Mouse (Mus musculus): Measurements from ENCODE around the gene Nav2. TPM values are rescaled to one million over a fixed set of nuclear protein-coding genes. Genes with fewer than 3 reads are reported as not detected.

Gene Nav2
- total RNA-seq, 4 experiments from 2014 or later: 31.3 to 55.8 (median 41.0) TPM

DNA sequence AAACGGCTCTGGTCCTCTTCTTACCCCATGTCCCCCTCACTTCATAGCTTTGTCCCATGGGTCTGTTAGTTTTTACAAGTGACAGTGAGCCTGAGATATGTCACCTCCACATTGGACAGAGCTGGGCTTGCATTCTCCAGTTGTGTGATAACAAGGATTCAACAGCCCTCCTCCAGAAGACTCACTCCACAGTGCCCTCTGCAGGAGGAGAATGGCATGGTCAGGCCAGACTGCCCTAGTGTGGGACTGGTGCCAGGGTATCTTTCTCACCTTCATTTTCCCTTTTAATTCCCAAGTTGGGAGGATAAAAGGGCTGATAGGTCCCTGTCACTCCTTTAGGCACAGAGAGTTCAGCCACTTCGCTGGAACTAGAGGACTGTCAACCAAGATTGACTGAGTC is 530.6 kb downstream of the Nav2 start:
- DNase-seq (ENCODE audit: low spot score): no peak

DNA sequence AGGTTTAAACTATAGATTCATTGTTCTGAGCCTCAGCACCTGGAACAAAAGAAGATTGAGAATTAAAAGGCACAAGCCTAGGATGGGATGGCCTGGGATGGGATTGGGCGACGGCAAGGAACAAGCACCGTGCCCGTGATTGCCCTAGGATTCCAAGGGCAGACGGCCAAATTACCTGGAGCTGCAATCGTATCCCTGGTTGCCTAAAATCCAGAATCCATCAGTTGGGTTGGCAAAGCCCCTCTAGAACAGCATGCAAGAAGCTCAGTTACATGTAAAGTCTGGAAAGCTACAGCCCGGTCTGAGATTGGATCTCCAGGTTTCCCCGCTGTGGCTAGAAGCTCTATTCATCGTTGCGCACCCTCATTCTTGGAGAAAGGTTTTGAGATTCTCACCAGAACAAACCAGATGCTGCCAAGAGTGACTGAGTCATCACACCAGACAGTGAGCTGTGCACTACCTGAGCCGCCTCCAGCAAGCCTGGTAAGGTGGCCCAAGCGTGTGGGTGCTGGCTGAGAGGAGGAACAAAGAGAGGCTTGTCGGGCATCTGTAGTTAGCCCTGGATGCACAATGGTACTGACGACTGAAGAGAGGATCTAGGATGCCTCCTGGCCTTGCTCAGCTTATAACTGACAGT is 531.9 kb downstream of the Nav2 start:
- DNase-seq (ENCODE audit: low spot score): no peak

- no peak for DNase-seq (ENCODE audit: low spot score)
Observed at GRCm38 (mm10) chr7:49442174-49442573, 533.7 kb downstream of the Nav2 start.

DNA sequence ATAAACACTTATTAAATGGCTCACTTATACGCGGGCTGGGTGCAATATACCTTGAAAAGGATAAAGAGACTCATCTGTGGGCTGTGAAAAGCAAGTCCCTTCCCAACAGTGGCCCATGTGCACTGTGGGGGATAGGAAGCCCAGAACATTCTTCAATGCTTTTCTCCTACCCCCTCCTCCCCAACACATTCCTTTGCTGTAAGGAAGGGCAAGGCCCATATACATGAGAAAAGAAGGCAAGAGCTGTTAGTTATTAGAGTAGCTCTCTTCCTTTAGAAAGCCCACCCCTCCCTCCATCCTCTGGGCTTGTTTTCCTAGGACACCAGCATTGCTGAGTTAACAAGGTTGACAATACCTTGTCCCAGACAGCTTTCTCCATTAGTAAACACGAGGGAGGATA is 540.1 kb downstream of the Nav2 start:
- no peak for DNase-seq (ENCODE audit: low spot score)

GRCm38 (mm10) chr7:49450261-49451141 is 542.0 kb downstream of the Nav2 start:
- DNase-seq (ENCODE audit: low spot score): no peak

GRCm38 (mm10) chr7:49451240-49451639 is 542.7 kb downstream of the Nav2 start:
- no peak for DNase-seq (ENCODE audit: low spot score)

DNA sequence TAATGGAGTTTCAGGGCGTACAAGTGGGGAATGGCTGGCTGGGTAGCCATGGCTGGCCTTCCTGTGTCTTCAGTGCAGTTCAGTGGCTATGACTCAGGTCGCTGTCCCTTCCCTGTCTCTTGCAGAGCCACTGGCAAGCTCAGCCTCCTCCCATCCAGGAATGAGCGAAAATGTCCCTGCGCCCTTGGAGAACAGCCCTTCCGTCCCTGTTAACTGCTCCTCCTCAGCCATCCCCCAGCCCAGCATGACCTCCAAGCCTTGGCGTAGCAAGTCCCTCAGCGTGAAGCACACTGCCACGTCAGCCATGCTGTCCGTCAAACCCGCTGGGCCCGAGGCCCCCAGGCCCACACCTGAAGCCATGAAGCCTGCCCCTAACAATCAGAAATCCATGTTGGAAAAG is 543.8 kb downstream of the Nav2 start:
- no peak for DNase-seq (ENCODE audit: low spot score)

- no peak for DNase-seq (ENCODE audit: low spot score)
Observed at GRCm38 (mm10) chr7:49454601-49455000, 546.1 kb downstream of the Nav2 start.

DNA sequence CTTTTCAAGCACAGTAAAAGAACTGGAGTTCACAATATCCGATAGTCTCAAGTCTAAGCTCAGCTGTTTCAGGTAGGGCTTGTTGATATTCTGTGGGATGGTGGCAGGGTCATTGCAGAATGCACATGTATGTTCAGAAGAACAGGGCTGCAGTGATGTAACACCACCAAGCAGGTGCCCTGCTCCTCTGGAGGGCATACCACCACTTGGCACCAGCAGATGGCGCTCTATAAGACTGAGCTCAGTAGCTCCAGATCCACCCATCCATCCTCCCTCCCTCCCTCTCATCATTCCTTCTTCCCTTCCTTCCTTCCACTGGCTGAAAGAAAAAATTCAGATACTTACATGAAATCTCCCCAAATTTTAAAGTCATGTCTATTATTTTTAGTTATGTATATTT is 547.6 kb downstream of the Nav2 start:
- no peak for DNase-seq (ENCODE audit: low spot score)

DNA sequence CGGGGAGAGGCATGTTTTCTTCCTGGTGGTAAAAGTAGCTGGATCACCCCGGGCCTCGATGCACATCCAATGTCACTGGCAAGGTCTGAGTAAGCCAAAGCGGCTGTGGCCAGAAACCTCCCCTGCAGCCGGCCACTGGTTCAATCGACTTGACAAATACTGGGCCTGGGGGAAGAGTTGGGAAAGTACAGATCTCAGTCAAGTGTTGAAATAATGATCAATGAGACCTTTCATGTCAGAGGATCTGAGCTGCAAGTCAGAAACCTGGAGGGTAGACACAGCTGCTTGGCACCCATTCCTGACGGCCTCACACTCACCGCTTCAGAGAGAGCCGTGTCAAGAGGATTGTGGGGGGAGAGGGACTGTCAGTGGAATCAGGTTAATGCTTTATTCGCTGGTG is 548.9 kb downstream of the Nav2 start:
- no peak for DNase-seq (ENCODE audit: low spot score)

DNA sequence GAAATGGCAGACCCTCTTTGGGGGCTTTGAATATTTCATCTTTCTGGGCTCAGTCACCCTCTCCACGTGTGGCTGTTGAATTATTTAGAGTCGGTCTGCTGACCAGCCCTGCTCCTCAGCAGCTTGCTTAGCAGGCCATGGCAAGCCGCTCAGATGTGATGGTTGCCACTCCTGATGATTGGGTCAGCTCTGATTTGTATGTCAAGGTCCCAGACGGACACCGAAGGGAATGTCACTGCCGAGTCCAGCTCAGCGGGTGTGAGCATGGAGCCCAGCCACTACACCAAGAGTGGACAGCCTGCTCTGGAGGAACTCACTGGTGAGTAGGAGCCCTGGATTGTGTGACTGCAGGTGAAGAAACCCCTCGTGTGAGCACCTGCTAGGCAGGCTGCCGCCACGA is 549.4 kb downstream of the Nav2 start:
- no peak for DNase-seq (ENCODE audit: low spot score)

DNA sequence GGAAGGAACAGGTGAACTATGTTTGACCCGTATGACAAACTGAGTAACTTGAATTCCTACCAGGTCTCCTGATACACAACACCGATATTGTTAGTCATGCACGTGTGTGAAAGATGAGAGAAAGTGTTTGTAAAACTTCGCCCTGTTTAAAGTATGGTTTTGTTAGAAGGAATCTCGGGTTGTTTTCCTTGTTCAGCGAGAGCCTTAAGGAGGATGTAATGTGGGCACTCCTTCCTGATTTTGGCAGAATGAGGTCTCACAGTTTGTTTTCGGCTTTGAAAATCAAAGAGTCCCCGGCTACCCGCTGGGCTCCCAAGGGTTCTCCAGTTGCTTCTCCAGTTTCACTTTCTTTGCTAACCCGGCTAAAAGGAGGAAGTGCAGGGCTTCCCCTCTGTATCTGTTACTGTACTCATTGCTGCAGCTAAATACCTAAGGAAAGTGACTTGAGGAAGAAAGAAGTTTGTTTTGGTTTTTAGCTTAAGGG is 553.9 kb downstream of the Nav2 start:
- peak; percentile 47 for DNase-seq (ENCODE audit: low spot score)

- DNase-seq (ENCODE audit: low spot score): peak; percentile 58
Observed at GRCm38 (mm10) chr7:49467861-49468260, 559.3 kb downstream of the Nav2 start.

DNA sequence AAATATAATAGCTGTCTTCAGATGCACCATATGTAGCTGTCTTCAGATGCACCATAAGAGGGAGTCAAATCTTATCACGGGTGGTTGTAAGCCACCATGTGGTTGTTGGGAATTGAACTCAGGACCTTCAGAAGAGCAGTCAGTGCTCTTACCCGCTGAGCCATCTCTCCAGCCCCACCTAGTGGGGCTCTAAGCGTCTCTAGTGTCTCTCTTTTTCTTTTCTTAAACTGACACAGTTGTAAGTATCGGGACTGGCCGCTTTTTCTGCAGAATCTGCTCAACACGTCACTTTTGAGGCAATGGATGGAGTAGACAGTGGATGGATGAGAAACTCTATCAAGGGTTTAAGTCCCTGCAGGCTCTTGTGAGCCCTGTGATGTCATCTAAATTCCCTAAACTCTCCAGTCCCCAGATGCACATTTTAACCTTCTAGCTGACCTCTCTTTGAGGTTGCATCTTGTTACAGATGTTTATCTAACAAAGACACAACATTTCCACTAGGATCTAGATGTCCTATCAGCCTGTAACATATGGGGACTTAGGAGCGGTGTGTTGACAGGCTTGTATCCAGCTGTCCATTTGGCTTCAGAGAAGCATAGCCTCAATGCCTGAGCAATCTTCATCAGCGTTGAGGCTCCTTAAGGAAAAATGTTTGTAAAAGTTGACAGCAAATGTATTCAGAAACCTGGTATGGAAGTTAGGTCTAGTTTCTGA is 560.1 kb downstream of the Nav2 start:
- DNase-seq (ENCODE audit: low spot score): no peak

- peak; percentile 25 for DNase-seq (ENCODE audit: low spot score)
Observed at GRCm38 (mm10) chr7:49471278-49471677, 562.8 kb downstream of the Nav2 start.

- DNase-seq (ENCODE audit: low spot score): no peak
Observed at GRCm38 (mm10) chr7:49475282-49475681, 566.8 kb downstream of the Nav2 start.

GRCm38 (mm10) chr7:49476163-49476562 is 567.6 kb downstream of the Nav2 start:
- DNase-seq (ENCODE audit: low spot score): no peak

DNA sequence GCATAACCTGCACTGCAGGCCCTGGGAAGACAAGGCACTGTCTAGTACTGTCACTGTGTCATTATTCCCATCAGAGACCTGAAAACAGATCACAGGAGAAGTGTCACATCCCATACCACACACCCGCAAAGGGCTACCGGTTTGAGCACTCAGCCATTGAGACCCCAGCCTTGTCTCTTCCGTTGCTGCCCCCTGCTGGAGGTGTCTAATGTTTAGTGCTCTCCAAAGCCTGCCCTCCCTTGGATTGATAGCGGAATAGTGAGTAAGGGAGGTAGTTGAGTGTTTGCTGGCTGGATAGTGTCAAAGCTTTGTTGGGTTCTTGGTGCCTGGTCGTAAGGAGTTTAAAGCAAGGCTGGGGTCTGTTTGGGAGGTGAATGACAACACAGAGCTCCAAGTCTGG is 568.1 kb downstream of the Nav2 start:
- no peak for DNase-seq (ENCODE audit: low spot score)

GRCm38 (mm10) chr7:49477076-49477975 is 568.8 kb downstream of the Nav2 start:
- no peak for DNase-seq (ENCODE audit: low spot score)

DNA sequence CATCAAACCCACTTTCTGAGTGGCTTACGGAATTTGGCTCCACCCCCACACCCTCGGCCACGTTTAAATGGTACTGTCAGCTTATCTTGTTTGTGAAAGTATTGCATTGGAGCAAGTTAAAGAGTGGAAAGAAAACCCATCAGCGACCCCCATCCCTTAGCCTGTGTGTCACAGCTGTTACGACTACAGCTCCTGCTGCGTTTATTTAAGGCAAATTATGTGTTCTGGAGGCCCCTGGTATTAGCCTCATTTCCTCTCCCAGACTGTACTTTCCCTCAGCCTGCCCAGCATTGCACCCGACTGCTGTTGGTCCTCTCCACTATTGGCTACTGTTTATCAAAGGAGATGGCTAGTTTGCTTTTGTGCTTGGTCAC is 569.4 kb downstream of the Nav2 start:
- no peak for DNase-seq (ENCODE audit: low spot score)

DNA sequence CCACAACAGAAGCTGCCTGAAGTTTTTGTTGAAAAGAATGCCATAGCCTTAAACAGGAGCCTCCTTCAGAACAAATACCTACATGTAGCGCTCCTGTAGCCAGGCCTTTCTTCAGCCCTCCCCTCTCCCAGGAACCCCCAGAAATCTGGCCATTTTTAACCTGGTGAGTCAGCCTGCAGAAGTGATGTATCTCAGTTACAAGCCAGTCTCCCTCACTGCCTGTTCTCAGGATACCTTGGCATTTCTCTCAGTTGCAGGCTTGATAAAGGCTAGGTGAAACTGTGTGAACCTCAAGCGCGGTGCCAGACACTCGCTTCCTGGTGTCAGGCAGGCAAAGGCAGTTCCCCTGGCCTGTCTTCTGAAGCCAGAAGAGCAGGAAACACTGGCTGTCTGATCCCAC is 570.4 kb downstream of the Nav2 start:
- DNase-seq (ENCODE audit: low spot score): no peak
